Mouse (Mus musculus) spleen, adult 12 weeks (tissue): ENCODE data around the gene Tgm3.

ENCODE experiments used
- DNase-seq: peaks from one replicate; pipeline ENCODE4 v3.0.0; 2022; ENCODE audit warnings: low spot score

The Tgm3 gene

GRCm38 (mm10) chr2:130012026-130012425 lies at the start of gene Tgm3:
Gene Tgm3, plus strand, starts transcription at chr2:130012349.
- no peak for DNase-seq

- DNase-seq, result no peak
These were observed 31.5 kb upstream of the Tgm3 start for GRCm38 (mm10) chr2:129980608-129981007.

GRCm38 (mm10) chr2:129987527-129988045 lies 24.6 kb upstream of the Tgm3 start:
- no peak for DNase-seq

GRCm38 (mm10) chr2:129989646-129990045 lies 22.5 kb upstream of the Tgm3 start:
- no peak for DNase-seq

- no peak for DNase-seq
These were observed 17.7 kb upstream of the Tgm3 start for GRCm38 (mm10) chr2:129994468-129994867.

- no peak for DNase-seq
These were observed 13.7 kb upstream of the Tgm3 start for GRCm38 (mm10) chr2:129998476-129998875.

- no peak for DNase-seq
These were observed 12.9 kb upstream of the Tgm3 start for GRCm38 (mm10) chr2:129999296-129999695.

GRCm38 (mm10) chr2:130000601-130001000 lies 11.5 kb upstream of the Tgm3 start:
- no peak for DNase-seq

GRCm38 (mm10) chr2:130004046-130004445 lies 8.1 kb upstream of the Tgm3 start:
- DNase-seq, result no peak

GRCm38 (mm10) chr2:130009371-130009770 lies 2.8 kb upstream of the Tgm3 start:
- no peak for DNase-seq

- DNase-seq, result no peak
These were observed 1.5 kb downstream of the Tgm3 start for GRCm38 (mm10) chr2:130013646-130014045.

GRCm38 (mm10) chr2:130015196-130015595 lies 3.0 kb downstream of the Tgm3 start:
- no peak for DNase-seq

- no peak for DNase-seq
These were observed 5.9 kb downstream of the Tgm3 start for GRCm38 (mm10) chr2:130018084-130018483.

GRCm38 (mm10) chr2:130027890-130028289 lies 15.7 kb downstream of the Tgm3 start:
- DNase-seq, result no peak

- no peak for DNase-seq
These were observed 17.7 kb downstream of the Tgm3 start for GRCm38 (mm10) chr2:130029826-130030225.

- DNase-seq, result no peak
These were observed 20.5 kb downstream of the Tgm3 start for GRCm38 (mm10) chr2:130032661-130033060.

- DNase-seq, result no peak
These were observed 24.7 kb downstream of the Tgm3 start for GRCm38 (mm10) chr2:130036846-130037245.

GRCm38 (mm10) chr2:130038971-130039370 lies 26.8 kb downstream of the Tgm3 start:
- no peak for DNase-seq

- DNase-seq, result no peak
These were observed 28.2 kb downstream of the Tgm3 start for GRCm38 (mm10) chr2:130040190-130040886.

- DNase-seq, result no peak
These were observed 31.7 kb downstream of the Tgm3 start for GRCm38 (mm10) chr2:130043835-130044234.

- no peak for DNase-seq
These were observed 35.8 kb downstream of the Tgm3 start for GRCm38 (mm10) chr2:130047923-130048440.

GRCm38 (mm10) chr2:130048792-130049191 lies 36.6 kb downstream of the Tgm3 start:
- no peak for DNase-seq

- DNase-seq, result no peak
These were observed 46.0 kb downstream of the Tgm3 start for GRCm38 (mm10) chr2:130058149-130058548.

GRCm38 (mm10) chr2:130068228-130068627 lies 56.1 kb downstream of the Tgm3 start:
- no peak for DNase-seq
